Mouse (Mus musculus) stomach, postnatal 0 days (tissue): ENCODE data around the gene Gramd1b. TPM values are rescaled to one million over a fixed set of nuclear protein-coding genes. Genes with fewer than 3 reads are reported as not detected.

Experiments
- ATAC-seq: fragments of 200-750 bp; cut with Nextera tagmentation; 2 replicates; pipeline ENCODE4 v1.8.0; 2017; ENCODE audit not compliant: low FRiP score, low TSS enrichment
- DNase-seq: peaks from one replicate; pipeline ENCODE4 v3.0.0-alpha.2; 2016; ENCODE audit warnings: low spot score
- H3K27ac ChIP-seq: fragments of 300-500 bp; sonication (generic); replicated peaks from 2 replicates; pipeline ENCODE4 v1.5.1; 2014; ENCODE audit warnings: mild to moderate bottlenecking, control low read depth
- H3K27me3 ChIP-seq: fragments of 300-500 bp; sonication (generic); 2 replicates; pipeline ENCODE4 v1.6.1; 2014; ENCODE audit warnings: low read length; ENCODE audit not compliant: control insufficient read depth, insufficient read depth
- H3K36me3 ChIP-seq: fragments of 300-500 bp; sonication (generic); 2 replicates; pipeline ENCODE4 v1.6.1; 2014; ENCODE audit warnings: low read length, mixed read lengths; ENCODE audit not compliant: control insufficient read depth, insufficient read depth
- H3K4me1 ChIP-seq: fragments of 300-500 bp; sonication (generic); replicated peaks from 2 replicates; pipeline ENCODE4 v1.6.1; 2014; ENCODE audit warnings: antibody characterized with exemption; ENCODE audit not compliant: control insufficient read depth, insufficient read depth
- H3K4me2 ChIP-seq: fragments of 300-500 bp; sonication (generic); replicated peaks from 2 replicates; pipeline ENCODE4 v1.6.1; 2014; ENCODE audit warnings: low read depth, mild to moderate bottlenecking, control low read depth, moderate library complexity
- H3K4me3 ChIP-seq: fragments of 300-500 bp; sonication (generic); 2 replicates; pipeline ENCODE4 v1.5.1; 2014; ENCODE audit warnings: low read depth, low read length, control low read depth
- H3K9ac ChIP-seq: fragments of 300-500 bp; sonication (generic); 2 replicates; pipeline ENCODE4 v1.6.1; 2014; ENCODE audit warnings: mild to moderate bottlenecking, low read length, control low read depth, mixed read lengths
- H3K9me3 ChIP-seq: fragments of 300-500 bp; sonication (generic); 2 replicates; pipeline ENCODE4 v1.6.1; 2016; ENCODE audit warnings: low read length; ENCODE audit not compliant: control insufficient read depth
- CTCF ChIP-seq: IDR thresholded peaks from 2 replicates; pipeline ENCODE4 v1.5.1; 2016; ENCODE audit warnings: antibody characterized with exemption, low read depth, mild to moderate bottlenecking, moderate library complexity
- EP300 ChIP-seq: optimal IDR thresholded peaks from 2 replicates; pipeline ENCODE3; 2016; ENCODE audit warnings: antibody characterized with exemption
- WGBS: fragments of 180-500 bp; shearing (Covaris S2); extraction: QIAGEN DNeasy Blood & Tissue Kit; methylation state at CpG from one replicate; pipeline ENCODE4 v1.1.7; 2014; 5-methylcytosine and 5-hydroxymethylcytosine counted together
- polyA plus RNA-seq: library from polyadenylated mRNA; unstranded; fragments of >200 nt; fragmentation: Nextera tagmentation; extraction: Ambion mirVana; gene quantifications from 2 replicates; pipeline ENCODE4 v1.2.1, GENCODE M21; 2015

Gramd1b gene
- polyA plus RNA-seq, 1 experiment from 2014 or later, result 1.8 TPM

- 72% methylated on average over 15 of the region's 15 CpGs for WGBS
- H3K9ac ChIP-seq, result no peak overlapping the region
- no peaks in the 10 kb centered on the region for H3K27me3 ChIP-seq
- no peak overlapping the region for H3K4me2 ChIP-seq
- no peaks in the 10 kb centered on the region for H3K4me1 ChIP-seq
- no peak for TF ChIP-seq CTCF
- no peak for TF ChIP-seq EP300
- H3K4me3 ChIP-seq, result no peak overlapping the region
- H3K36me3 ChIP-seq, result no peaks in the 10 kb centered on the region
- ATAC-seq, result no peak
- H3K27ac ChIP-seq, result no peak overlapping the region
- H3K9me3 ChIP-seq, result no peaks in the 10 kb centered on the region
- DNase-seq, result peak; percentile 23
Observed at GRCm38 (mm10) chr9:40331411-40332286, 199.5 kb downstream of the Gramd1b start.

GRCm38 (mm10) chr9:40330609-40331382, 200.4 kb downstream of the Gramd1b start:
- Histone ChIP-seq H3K27ac (no peak overlapping the region; the same call in 1 of the 2 replicates), H3K4me3 (no peak overlapping the region), H3K9ac (no peak overlapping the region), H3K9me3 (no peaks in the 10 kb centered on the region), H3K4me2 (no peak overlapping the region), H3K36me3 (no peaks in the 10 kb centered on the region), H3K4me1 (no peaks in the 10 kb centered on the region), H3K27me3 (no peaks in the 10 kb centered on the region)
- WGBS, result 52% methylated on average over 19 of the region's 19 CpGs
- ATAC-seq (peak; percentile 94), DNase-seq (peak; percentile 93)
- peak; percentile 98 for TF ChIP-seq CTCF
- no peak for TF ChIP-seq EP300

GRCm38 (mm10) chr9:40326260-40326915, 204.8 kb downstream of the Gramd1b start:
- 46% methylated on average over 7 of the region's 7 CpGs for WGBS
- Histone ChIP-seq H3K9me3 (no peaks in the 10 kb centered on the region), H3K9ac (no peak overlapping the region), H3K4me1 (no peaks in the 10 kb centered on the region; the same call in none of the 2 replicates), H3K36me3 (no peaks in the 10 kb centered on the region), H3K27me3 (no peaks in the 10 kb centered on the region), H3K4me2 (peak overlapping the region; percentile 44), H3K27ac (no peak overlapping the region), H3K4me3 (no peak overlapping the region)
- TF ChIP-seq EP300 (no peak), CTCF (no peak)
- DNase-seq (no peak), ATAC-seq (no peak)

GRCm38 (mm10) chr9:40324826-40325225, 206.4 kb downstream of the Gramd1b start:
- H3K4me3 ChIP-seq, result peak overlapping the region; percentile 39
- H3K4me1 ChIP-seq, result no peaks in the 10 kb centered on the region; the same call in none of the 2 replicates
- peak overlapping the region; percentile 30; the same call in 1 of the 2 replicates for H3K27ac ChIP-seq
- H3K9ac ChIP-seq, result no peak overlapping the region
- ATAC-seq (no peak), DNase-seq (no peak)
- H3K4me2 ChIP-seq, result peak overlapping the region; percentile 44
- H3K9me3 ChIP-seq, result no peaks in the 10 kb centered on the region
- H3K27me3 ChIP-seq, result no peaks in the 10 kb centered on the region
- 76% methylated on average over 6 of the region's 6 CpGs for WGBS
- H3K36me3 ChIP-seq, result no peaks in the 10 kb centered on the region
- TF ChIP-seq EP300 (no peak), CTCF (no peak)

DNA sequence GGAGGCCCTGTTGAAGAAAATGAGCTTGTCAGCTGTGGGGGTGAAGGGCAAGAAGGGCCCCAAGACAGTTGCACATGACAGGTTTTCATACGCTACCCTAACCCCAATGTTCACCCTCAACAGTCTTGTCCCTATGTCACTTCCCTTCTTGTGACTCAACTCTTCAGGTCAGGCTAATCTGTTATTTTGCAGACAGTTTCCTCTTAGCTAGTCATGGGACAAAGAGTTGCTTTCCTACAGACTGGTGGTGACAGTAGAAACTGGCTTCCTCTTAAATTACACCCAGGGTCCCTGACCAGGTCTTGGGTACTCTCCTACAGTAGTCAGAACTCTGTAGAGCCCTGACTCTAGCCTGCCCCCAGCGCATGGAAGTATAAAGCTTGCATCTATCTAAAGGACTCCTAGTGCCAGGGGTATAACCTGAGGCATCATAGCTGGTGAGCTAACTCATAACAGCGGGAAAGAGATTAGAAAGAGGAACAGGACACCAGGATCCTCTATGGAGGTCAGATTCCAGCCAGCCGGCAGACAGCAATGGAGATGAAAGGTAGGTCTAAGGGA, 206.9 kb downstream of the Gramd1b start:
- ATAC-seq (peak; percentile 36), DNase-seq (peak; percentile 72)
- WGBS, result 75% methylated on average over 4 of the region's 4 CpGs
- peak overlapping the region; percentile 44 for H3K4me2 ChIP-seq
- no peaks in the 10 kb centered on the region for H3K9me3 ChIP-seq
- no peaks in the 10 kb centered on the region for H3K36me3 ChIP-seq
- H3K27me3 ChIP-seq, result no peaks in the 10 kb centered on the region
- peak overlapping the region; percentile 58 for H3K9ac ChIP-seq
- no peaks in the 10 kb centered on the region; the same call in none of the 2 replicates for H3K4me1 ChIP-seq
- H3K27ac ChIP-seq, result peak overlapping the region; percentile 85
- TF ChIP-seq EP300 (no peak), CTCF (peak; percentile 57)
- H3K4me3 ChIP-seq, result peak overlapping the region; percentile 39
